Mouse (Mus musculus) adrenal gland, postnatal 10 days (tissue): ENCODE results near the gene Usp37. TPM values are rescaled to one million over a fixed set of nuclear protein-coding genes. Genes with fewer than 3 reads are reported as not detected.
"Not testable (repeated sequence)": the region's sequence is repeated elsewhere in the genome, so short reads cannot be mapped to it uniquely, and the experiment has no call there.

Experiments
- DNase-seq: peaks from one replicate; pipeline ENCODE4 v3.0.0; 2021; ENCODE audit warnings: mixed read lengths
- long read RNA-seq, 2 experiments: library from polyadenylated mRNA; stranded (forward); transcript quantifications; one replicate each; pipeline ENCODE4 v2.0.0; 2021
- total RNA-seq, 2 experiments: library from RNA; stranded (reverse); gene quantifications; 2 replicates each; pipeline ENCODE4 v1.2.3; 2021

Usp37 gene
- 10 to 100 TPM; 18.8 to 20.4 TPM for total RNA-seq
- long read RNA-seq, experiment 1, partial matches to known transcripts, result 1 of 25 reads
- long read RNA-seq, experiment 1, other reads (novel, unspliced or antisense), result 24 of 25 reads
- long read RNA-seq, experiment 2, partial matches to known transcripts, result 2 of 9 reads
- long read RNA-seq, experiment 2, other reads (novel, unspliced or antisense), result 7 of 9 reads

GRCm38 (mm10) chr1:74544184-74544583 is at the start of gene Usp37:
TSS of gene Usp37 (minus strand) at chr1:74544284.
- no peak for DNase-seq

- peak; percentile 99 for DNase-seq
These were observed 43.8 kb upstream of the Usp37 start, which contains the start of the genes Zfp142 and Bcs1l for GRCm38 (mm10) chr1:74587773-74588445. TSS of gene Zfp142 (minus strand) at chr1:74588246. TSS of gene Bcs1l (plus strand) at chr1:74588289.

- no peak for DNase-seq
These were observed 43.2 kb upstream of the Usp37 start for GRCm38 (mm10) chr1:74587233-74587772.

- peak; percentile 57 for DNase-seq
These were observed 40.7 kb upstream of the Usp37 start for GRCm38 (mm10) chr1:74584616-74585398.

- no peak for DNase-seq
These were observed 38.5 kb upstream of the Usp37 start for GRCm38 (mm10) chr1:74582621-74583020.

GRCm38 (mm10) chr1:74569739-74570719 is 25.9 kb upstream of the Usp37 start:
- peak; percentile 4 for DNase-seq

GRCm38 (mm10) chr1:74565834-74566233 is 21.8 kb upstream of the Usp37 start:
- no peak for DNase-seq

- DNase-seq, result no peak
These were observed 15.0 kb upstream of the Usp37 start for GRCm38 (mm10) chr1:74559061-74559460.

GRCm38 (mm10) chr1:74542451-74542961 is 1.6 kb downstream of the Usp37 start, which contains the start of gene Plcd4:
TSS of gene Plcd4 (plus strand) at chr1:74542888.
- DNase-seq, result peak; percentile 24

- DNase-seq, result no peak
These were observed 5.4 kb downstream of the Usp37 start for GRCm38 (mm10) chr1:74538650-74539049.

GRCm38 (mm10) chr1:74528589-74528988 is 15.5 kb downstream of the Usp37 start:
- no peak for DNase-seq

GRCm38 (mm10) chr1:74524746-74525145 is 19.3 kb downstream of the Usp37 start:
- DNase-seq, result no peak

- no peak for DNase-seq
These were observed 24.2 kb downstream of the Usp37 start for GRCm38 (mm10) chr1:74519875-74520274.

- not testable (repeated sequence) for DNase-seq
These were observed 31.1 kb downstream of the Usp37 start for GRCm38 (mm10) chr1:74512999-74513398.

- DNase-seq, result no peak
These were observed 32.8 kb downstream of the Usp37 start for GRCm38 (mm10) chr1:74511306-74511705.

- no peak for DNase-seq
These were observed 36.3 kb downstream of the Usp37 start for GRCm38 (mm10) chr1:74507780-74508179.

GRCm38 (mm10) chr1:74506471-74506881 is 37.6 kb downstream of the Usp37 start:
- peak; percentile 71 for DNase-seq

GRCm38 (mm10) chr1:74505721-74506464 is 38.2 kb downstream of the Usp37 start, which contains the start of gene Cnot9:
TSS of gene Cnot9 (plus strand) at chr1:74506058.
- DNase-seq, result peak; percentile 100

GRCm38 (mm10) chr1:74505393-74505720 is 38.7 kb downstream of the Usp37 start:
- no peak for DNase-seq

GRCm38 (mm10) chr1:74501106-74501505 is 43.0 kb downstream of the Usp37 start:
- DNase-seq, result no peak
